Mouse (Mus musculus) bone marrow, adult 2 months (tissue): ENCODE measurements around the gene Vmn1r104. TPM values are rescaled to one million over a fixed set of nuclear protein-coding genes. Genes with fewer than 3 reads are reported as not detected.
"Not testable (repeated sequence)": the region's sequence is repeated elsewhere in the genome, so short reads cannot be mapped to it uniquely, and the experiment has no call there.

Experiments used
- H3K27ac ChIP-seq: fragments of 200-500 bp; 2 replicates; pipeline ENCODE4 v1.5.1; 2012; ENCODE audit warnings: low read depth, mild to moderate bottlenecking, control low read depth, inconsistent platforms, low read length; ENCODE audit not compliant: control insufficient read depth, poor library complexity, insufficient read depth
- H3K4me1 ChIP-seq: fragments of 200-500 bp; 2 replicates; pipeline ENCODE4 v1.6.1; 2011; ENCODE audit warnings: low read length; ENCODE audit not compliant: control insufficient read depth, insufficient read depth
- H3K4me3 ChIP-seq: fragments of 200-500 bp; replicated peaks from 2 replicates; pipeline ENCODE3; 2011; ENCODE audit warnings: mild to moderate bottlenecking, low read depth, low read length, control low read depth; ENCODE audit not compliant: control insufficient read depth
- WGBS: fragments of 180-500 bp; shearing (Covaris S2); methylation state at CpG from one replicate; pipeline ENCODE4 v1.1.7; 2018; 5-methylcytosine and 5-hydroxymethylcytosine counted together
- polyA plus RNA-seq: library from polyadenylated mRNA; stranded (reverse); fragments of >200 nt; gene quantifications from 2 replicates; pipeline ENCODE4 v1.2.4, GENCODE M21; 2011; ENCODE audit warnings: low replicate concordance; ENCODE audit not compliant: missing spikeins, insufficient read depth, insufficient read length

The Vmn1r104 gene
- not detected in 2 replicates for polyA plus RNA-seq

DNA sequence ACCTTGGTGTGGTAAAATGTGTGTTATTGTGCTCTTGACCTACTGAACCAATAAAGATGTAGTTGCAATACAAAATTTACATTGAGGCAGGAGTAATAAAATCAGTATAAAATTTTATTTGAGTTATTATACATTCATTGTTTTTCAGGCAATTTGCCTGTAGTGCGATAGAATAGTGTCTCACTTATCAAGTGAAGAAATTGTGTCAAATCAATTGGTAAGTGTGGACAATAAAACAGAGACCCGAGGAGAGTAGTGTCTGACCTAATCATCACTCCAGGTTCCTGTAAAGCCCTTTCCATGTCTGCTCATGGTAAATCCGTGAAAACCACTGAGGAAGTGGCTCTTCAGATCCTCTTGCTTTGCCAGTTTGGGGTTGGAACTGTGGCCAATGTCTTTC, at the start of gene Vmn1r104:
Vmn1r104 (plus strand) TSS at position 301 of the 400 bp plus-strand sequence.
- H3K4me3 ChIP-seq, H3K27ac ChIP-seq, H3K4me1 ChIP-seq: not testable (repeated sequence)
- no CpG with 5 or more reads among the region's 3 CpGs for WGBS

DNA sequence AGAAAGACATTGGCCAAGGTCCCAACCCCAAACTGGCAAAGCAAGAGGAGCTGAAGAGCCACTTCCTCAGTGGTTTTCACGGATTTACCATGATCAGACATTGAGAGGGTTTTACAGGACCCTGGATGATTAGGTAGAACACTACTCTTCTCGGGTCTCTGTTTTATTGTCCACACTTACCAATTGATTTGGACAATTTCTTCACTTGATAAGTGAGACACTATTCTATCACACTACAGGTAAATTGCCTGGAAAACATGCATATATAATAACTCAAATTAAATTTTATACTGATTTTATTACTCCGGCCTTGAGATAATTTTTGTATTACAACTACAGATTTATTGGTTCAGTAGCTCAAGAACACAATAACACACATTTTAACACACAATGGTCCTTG, 23.2 kb upstream of the Vmn1r104 start, which contains the start of gene Vmn1r103:
Vmn1r103 (minus strand) TSS at position 101 of the 400 bp plus-strand sequence.
- not testable (repeated sequence) for H3K4me3 ChIP-seq, H3K4me1 ChIP-seq, H3K27ac ChIP-seq
- WGBS: no CpG with 5 or more reads among the region's 3 CpGs

DNA sequence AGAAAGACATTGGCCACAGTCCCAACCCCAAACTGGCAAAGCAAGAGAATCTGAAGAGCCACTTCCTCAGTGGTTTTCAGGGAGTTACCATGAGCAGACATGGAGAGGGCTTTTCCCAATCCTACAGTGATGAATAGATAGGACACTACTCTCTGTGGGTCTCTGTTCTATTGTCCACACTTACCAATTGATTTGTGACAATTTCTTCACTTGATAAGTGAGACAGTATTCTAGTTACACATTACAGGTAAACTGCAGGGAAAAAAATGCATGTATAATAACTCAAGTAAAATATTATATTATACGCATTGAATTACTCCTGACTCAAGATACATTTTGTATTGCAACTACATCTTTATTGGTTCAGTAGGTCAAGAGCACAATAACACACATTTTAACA, 12.0 kb downstream of the Vmn1r104 start, which contains the start of gene Gm5726:
Gm5726 (minus strand) TSS at position 101 of the 400 bp plus-strand sequence.
- H3K4me1 ChIP-seq, H3K4me3 ChIP-seq, H3K27ac ChIP-seq: not testable (repeated sequence)
- WGBS: no CpG with 5 or more reads among the region's 1 CpGs

DNA sequence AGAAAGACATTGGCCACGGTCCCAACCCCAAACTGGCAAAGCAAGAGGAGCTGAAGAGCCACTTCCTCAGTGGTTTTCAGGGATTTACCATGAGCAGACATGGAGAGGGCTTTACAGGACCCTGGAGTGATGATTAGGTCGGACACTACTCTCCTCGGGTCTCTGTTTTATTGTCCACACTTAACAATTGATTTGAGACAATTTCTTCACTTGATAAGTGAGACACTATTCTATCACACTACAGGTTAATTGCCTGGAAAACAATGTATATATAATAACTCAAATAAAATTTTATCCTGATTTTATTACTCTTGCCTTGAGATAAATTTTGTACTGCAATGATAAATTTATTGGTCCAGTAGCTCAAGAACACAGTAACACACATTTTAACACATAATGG, 42.5 kb downstream of the Vmn1r104 start, which contains the start of gene Gm4141:
Gm4141 (minus strand) TSS at position 101 of the 400 bp plus-strand sequence.
- not testable (repeated sequence) for H3K4me3 ChIP-seq, H3K27ac ChIP-seq, H3K4me1 ChIP-seq
- WGBS: no CpG with 5 or more reads among the region's 3 CpGs

Other genes with a start within 250 kb of the Vmn1r104 start
- not detected in 2 replicates for gene Gm4133, start 199.8 kb upstream of the Vmn1r104 start, polyA plus RNA-seq
- not detected in 2 replicates for gene Gm5728, start 158.4 kb upstream of the Vmn1r104 start, polyA plus RNA-seq
- not detected in 2 replicates for gene Vmn1r100, start 115.9 kb upstream of the Vmn1r104 start, polyA plus RNA-seq
- gene Vmn1r101, start 91.2 kb upstream of the Vmn1r104 start, polyA plus RNA-seq: not detected in 2 replicates
- not detected in 2 replicates for gene Gm10670, start 58.9 kb upstream of the Vmn1r104 start, polyA plus RNA-seq
- not detected in 2 replicates for gene Vmn1r103, start 23.3 kb upstream of the Vmn1r104 start, polyA plus RNA-seq
- gene Gm5726, start 11.9 kb downstream of the Vmn1r104 start, polyA plus RNA-seq: not detected in 2 replicates
- not detected in 2 replicates for gene Gm4141, start 42.4 kb downstream of the Vmn1r104 start, polyA plus RNA-seq
- gene Gm4513, start 65.2 kb downstream of the Vmn1r104 start, polyA plus RNA-seq: not detected in 2 replicates
- not detected in 2 replicates for gene Vmn1r107, start 135.1 kb downstream of the Vmn1r104 start, polyA plus RNA-seq
- not detected in 2 replicates for gene Vmn1r111, start 169.4 kb downstream of the Vmn1r104 start, polyA plus RNA-seq
- gene Gm10668, start 196.8 kb downstream of the Vmn1r104 start, polyA plus RNA-seq: not detected in 2 replicates
- not detected in 2 replicates for gene Vmn1r112, start 237.3 kb downstream of the Vmn1r104 start, polyA plus RNA-seq